In genomic region chr10:8519014-8519491, GRCm38 (mm10) we compare ENCODE assay signal across 10 mouse cellular contexts. TPM values are rescaled to one million over a fixed set of nuclear protein-coding genes. Genes with fewer than 3 reads are reported as not detected.
DNase-seq lines count a peak whose midpoint lies in the region; ATAC-seq and TF ChIP-seq lines count a peak whose summit lies in the region.
"Had no signal": no experiment of that assay in that cellular context is flagged by ENCODE, and none has a peak within 500 bp of the region (broad histone marks: within the 10 kb centered on the region; RNA-seq: fewer than 3 reads in every experiment).

No protein-coding gene starts in this region.

- DNase-seq in frontal cortex, postnatal 25 days (ENCODE audit: low spot score in 2 of 2): no peak
- peak; percentile 14 for DNase-seq in thymus, adult 2 months
- DNase-seq in thymus, postnatal 10 days (ENCODE audit: low spot score in 2 of 2): no peak
- DNase-seq in ovary, postnatal 14 days (ENCODE audit: low spot score): peak; percentile 27
- no peak for DNase-seq in c-Kit-positive CD71-positive TER-119-positive erythroid progenitor cells, embryonic 14.5 days (ENCODE audit: low spot score)

- peak overlapping the region; percentile 44 for H3K4me3 ChIP-seq in thymus, adult 2 months (ENCODE audit: control insufficient read depth, insufficient read depth, low read length)
- H3K4me3 ChIP-seq in hindbrain, embryonic 12.5 days: peak overlapping the region; percentile 79
- peak overlapping the region; percentile 81 for H3K4me3 ChIP-seq in lung, embryonic 16.5 days (ENCODE audit: low read length)

- peak overlapping the region; percentile 74; the same call in 1 of the 2 replicates for H3K9ac ChIP-seq in hindbrain, embryonic 12.5 days
- H3K9ac ChIP-seq in lung, embryonic 16.5 days (ENCODE audit: low read length): peak overlapping the region; percentile 85

- no peak for TF ChIP-seq CTCF in thymus, adult 2 months (IDR thresholded peaks at IDR 0.05; ENCODE audit: borderline replicate concordance, control insufficient read depth, extremely low read depth, insufficient read depth, low read length, poor library complexity)

- no peak for TF ChIP-seq POLR2A in thymus, adult 2 months (IDR thresholded peaks at IDR 0.05; ENCODE audit: control insufficient read depth, extremely low read depth, insufficient read depth, low read length, poor library complexity)

- no peak overlapping the region for H3K27ac ChIP-seq in thymus, adult 2 months (ENCODE audit: control insufficient read depth, insufficient read depth, low read length)
- H3K27ac ChIP-seq in hindbrain, embryonic 12.5 days: no peak overlapping the region
- H3K27ac ChIP-seq in lung, embryonic 16.5 days (ENCODE audit: low read length): peak overlapping the region; percentile 87

- ATAC-seq in frontal cortex, adult (ENCODE audit: low TSS enrichment): peak; percentile 36
- ATAC-seq in hindbrain, embryonic 12.5 days (ENCODE audit: low FRiP score): no peak
- peak; percentile 14; the same call in 1 of the 2 replicates for ATAC-seq in lung, embryonic 16.5 days (ENCODE audit: low read depth)

- H3K9me3 ChIP-seq in hindbrain, embryonic 12.5 days (replicated peaks): no peaks in the 10 kb centered on the region
- H3K9me3 ChIP-seq in lung, embryonic 16.5 days (ENCODE audit: control insufficient read depth, low read length): peaks cover 3% of the 10 kb centered on the region

- 2% methylated on average over 18 of the region's 18 CpGs for WGBS in thymus, adult 2 months
- 2% methylated on average over 18 of the region's 18 CpGs for WGBS in hindbrain, embryonic 12.5 days
- WGBS in lung, embryonic 16.5 days: under 1% methylated on average over 18 of the region's 18 CpGs

- peak overlapping the region; percentile 89 for H3K4me2 ChIP-seq in hindbrain, embryonic 12.5 days (replicated peaks)
- H3K4me2 ChIP-seq in lung, embryonic 16.5 days (ENCODE audit: low read depth, low read length): peak overlapping the region; percentile 95

- H3K36me3 ChIP-seq in thymus, adult 2 months (ENCODE audit: control insufficient read depth, insufficient read depth, low read length): no peaks in the 10 kb centered on the region
- no peaks in the 10 kb centered on the region for H3K36me3 ChIP-seq in hindbrain, embryonic 12.5 days
- no peaks in the 10 kb centered on the region for H3K36me3 ChIP-seq in lung, embryonic 16.5 days (ENCODE audit: control insufficient read depth, insufficient read depth, low read length)

- H3K27me3 ChIP-seq in thymus, adult 2 months (ENCODE audit: control insufficient read depth, insufficient read depth, low read length): no peaks in the 10 kb centered on the region
- H3K27me3 ChIP-seq in hindbrain, embryonic 12.5 days: peaks cover 17% of the 10 kb centered on the region
- no peaks in the 10 kb centered on the region; the same call in 1 of the 2 replicates for H3K27me3 ChIP-seq in lung, embryonic 16.5 days (ENCODE audit: control insufficient read depth, insufficient read depth, low read depth, low read length)
- H3K27me3 ChIP-seq: CH12.LX had no signal

- H3K4me1 ChIP-seq in thymus, adult 2 months (replicated peaks; ENCODE audit: control insufficient read depth, insufficient read depth, low read length): peaks cover 17% of the 10 kb centered on the region
- peaks cover 7% of the 10 kb centered on the region for H3K4me1 ChIP-seq in hindbrain, embryonic 12.5 days
- peaks cover 16% of the 10 kb centered on the region for H3K4me1 ChIP-seq in lung, embryonic 16.5 days (replicated peaks; ENCODE audit: control insufficient read depth, insufficient read depth, low read length)

RNA-seq across cellular contexts. Expression of gene Ust, which starts 0.4 kb away (rescaled TPM):
- polyA plus RNA-seq in thymus, adult 2 months (2012; rRNA removed): 2.9 and 3.5 TPM in 2 replicates
- 4.4 and 5.7 TPM in 2 replicates for polyA plus RNA-seq in hindbrain, embryonic 12.5 days (2016; fragmentation: Nextera tagmentation; extraction: Ambion mirVana)
- 4.1 and 5.1 TPM in 2 replicates for polyA plus RNA-seq in lung, embryonic 16.5 days (2015; fragmentation: Nextera tagmentation; extraction: Ambion mirVana)
- polyA plus RNA-seq: erythroblast, embryonic 14.5 days had no signal

Comparison
In these comparisons a context has a peak if more than half of its experiments do, and no peak if none do; other contexts are left out.
1. DNase-seq: peak in thymus, adult 2 months (single experiment) and ovary, postnatal 14 days (single experiment); none in frontal cortex, postnatal 25 days (0 of 2), thymus, postnatal 10 days (0 of 2) and c-Kit-positive CD71-positive TER-119-positive erythroid progenitor cells, embryonic 14.5 days (single experiment).
2. Peak in every context shown above with its lines, with median percentiles within 50 percentile points of each other: H3K4me3 ChIP-seq.